Mouse (Mus musculus) erythroblast, embryonic 14.5 days (primary cell): ENCODE measurements around the gene Tdrd5.

Source experiments
- GATA1 ChIP-seq: IDR thresholded peaks from 2 replicates; pipeline ENCODE4 v1.6.1; 2012; ENCODE audit warnings: low read length, inconsistent platforms, mixed read lengths
- TAL1 ChIP-seq: IDR thresholded peaks from 3 replicates; pipeline ENCODE4 v1.6.1; 2012; ENCODE audit warnings: low read length, inconsistent platforms, mixed read lengths

DNA sequence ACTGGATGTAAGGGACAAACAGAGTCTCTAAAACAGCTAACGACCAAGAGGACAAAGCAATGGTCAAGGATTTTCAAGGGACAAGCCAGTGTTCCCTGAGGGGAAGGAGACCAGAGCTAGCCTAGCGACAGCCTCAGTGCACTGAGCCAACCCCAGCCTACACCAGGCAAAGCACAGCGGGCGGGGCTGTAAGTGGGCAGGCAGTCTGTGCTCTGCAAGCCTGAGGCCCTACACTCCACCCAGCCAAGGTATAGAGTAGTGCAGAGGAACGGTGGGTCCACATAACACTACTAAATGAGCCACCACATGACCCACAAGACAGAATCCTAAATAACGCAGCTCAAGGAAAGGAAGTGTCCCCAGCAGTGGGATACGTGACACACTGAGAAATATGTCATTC, 29.8 kb downstream of the Tdrd5 start:
- TF ChIP-seq GATA1 (no peak), TAL1 (no peak)
